Mouse (Mus musculus) kidney, postnatal 10 days (tissue): ENCODE results near the gene Cxcr5.

Experiments
- DNase-seq: peaks from one replicate; pipeline ENCODE4 v3.0.0; 2021; ENCODE audit warnings: mixed read lengths

The Cxcr5 gene

GRCm38 (mm10) chr9:44508721-44509486 is 52.8 kb downstream of the Cxcr5 start:
- DNase-seq, result peak; percentile 41

- DNase-seq, result peak; percentile 19
Observed at GRCm38 (mm10) chr9:44508124-44508619, 53.5 kb downstream of the Cxcr5 start.

GRCm38 (mm10) chr9:44507345-44507744 is 54.3 kb downstream of the Cxcr5 start:
- peak; percentile 20 for DNase-seq

GRCm38 (mm10) chr9:44506566-44506965 is 55.1 kb downstream of the Cxcr5 start:
- peak; percentile 10 for DNase-seq

GRCm38 (mm10) chr9:44505824-44506467 is 55.7 kb downstream of the Cxcr5 start:
- peak; percentile 49 for DNase-seq

GRCm38 (mm10) chr9:44504893-44505823 is 56.5 kb downstream of the Cxcr5 start:
- DNase-seq, result peak; percentile 54

GRCm38 (mm10) chr9:44502006-44502405 is 59.7 kb downstream of the Cxcr5 start:
- DNase-seq, result peak; percentile 91

GRCm38 (mm10) chr9:44501206-44501879 is 60.3 kb downstream of the Cxcr5 start:
- peak; percentile 53 for DNase-seq

- DNase-seq, result peak; percentile 30
Observed at GRCm38 (mm10) chr9:44500638-44501175, 61.0 kb downstream of the Cxcr5 start.

GRCm38 (mm10) chr9:44500163-44500533 is 61.5 kb downstream of the Cxcr5 start:
- no peak for DNase-seq

GRCm38 (mm10) chr9:44499356-44500162 is 62.1 kb downstream of the Cxcr5 start:
- peak; percentile 80 for DNase-seq

GRCm38 (mm10) chr9:44498421-44499355 is 63.0 kb downstream of the Cxcr5 start:
- DNase-seq, result peak; percentile 91

GRCm38 (mm10) chr9:44497624-44498377 is 63.9 kb downstream of the Cxcr5 start:
- DNase-seq, result peak; percentile 73

- peak; percentile 17 for DNase-seq
Observed at GRCm38 (mm10) chr9:44496803-44497461, 64.7 kb downstream of the Cxcr5 start.

- no peak for DNase-seq
Observed at GRCm38 (mm10) chr9:44495810-44496344, 65.8 kb downstream of the Cxcr5 start.

- DNase-seq, result peak; percentile 45
Observed at GRCm38 (mm10) chr9:44494863-44495809, 66.5 kb downstream of the Cxcr5 start.

- DNase-seq, result peak; percentile 67
Observed at GRCm38 (mm10) chr9:44494261-44494862, 67.3 kb downstream of the Cxcr5 start.
